Mouse (Mus musculus): ENCODE results near the gene Slc23a2. TPM values are rescaled to one million over a fixed set of nuclear protein-coding genes. Genes with fewer than 3 reads are reported as not detected.

The Slc23a2 gene
- polyA plus RNA-seq, 1 experiment from 2014 or later = 14.5 TPM

DNA sequence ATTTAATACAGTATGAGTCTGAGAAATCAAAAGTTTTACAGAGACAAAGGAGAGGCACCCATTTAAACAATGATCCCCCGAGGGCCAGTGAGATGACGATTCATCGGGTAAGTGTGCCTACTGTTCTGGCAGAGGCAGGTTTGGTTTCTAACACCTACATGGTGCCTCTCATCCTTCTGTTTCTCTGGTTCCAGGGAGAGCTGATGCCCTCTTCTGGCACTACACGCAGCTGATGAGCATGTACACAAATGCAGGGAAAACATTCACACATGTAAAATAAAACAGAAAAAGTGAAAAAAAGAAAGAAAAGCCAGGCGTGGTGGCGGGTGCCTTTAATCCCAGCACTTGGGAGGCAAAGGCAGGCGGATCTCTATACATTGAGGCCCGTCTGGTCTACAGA is 85.0 kb downstream of the Slc23a2 start:
- WGBS = 91% methylated on average over 8 of the region's 8 CpGs
- Histone ChIP-seq H3K27me3 (no peaks in the 10 kb centered on the region), H3K9ac (no peak overlapping the region), H3K4me3 (replicated peaks) (no peak overlapping the region), H3K9me3 (replicated peaks) (no peaks in the 10 kb centered on the region), H3K27ac (no peak overlapping the region), H3K4me1 (peaks cover 14% of the 10 kb centered on the region; the same call in 1 of the 2 replicates), H3K4me2 (no peak overlapping the region), H3K36me3 (peaks cover 62% of the 10 kb centered on the region)
- no peak for ATAC-seq (replicated peaks; ENCODE audit: low FRiP score)

DNA sequence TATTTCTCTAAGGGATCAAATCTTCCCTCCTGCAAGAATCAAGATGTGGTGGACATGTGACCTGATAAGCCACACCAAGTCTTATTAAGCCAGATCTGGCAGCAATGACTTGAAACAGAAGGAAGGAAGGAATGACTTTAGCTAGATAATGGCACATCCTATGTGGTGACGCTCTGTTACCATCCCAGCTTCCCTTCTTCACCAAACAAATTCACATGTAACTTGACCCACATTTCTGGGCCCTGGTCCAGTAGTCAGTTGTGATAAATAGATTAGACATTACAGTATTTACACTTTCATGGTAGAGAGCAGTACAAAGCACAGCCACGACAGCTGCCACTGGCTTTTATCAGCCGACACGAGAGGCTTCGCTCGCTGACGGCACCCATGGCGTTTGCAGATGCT is 89.6 kb downstream of the Slc23a2 start:
- 71% methylated on average over 8 of the region's 8 CpGs for WGBS
- ATAC-seq (replicated peaks; ENCODE audit: low FRiP score) = no peak
- H3K9me3 ChIP-seq (replicated peaks) = no peaks in the 10 kb centered on the region
- no peak overlapping the region for H3K4me3 ChIP-seq (replicated peaks)
- no peak overlapping the region for H3K27ac ChIP-seq
- no peak overlapping the region for H3K9ac ChIP-seq
- peaks cover 54% of the 10 kb centered on the region for H3K36me3 ChIP-seq
- no peak overlapping the region for H3K4me2 ChIP-seq
- no peaks in the 10 kb centered on the region for H3K27me3 ChIP-seq
- no peaks in the 10 kb centered on the region for H3K4me1 ChIP-seq

DNA sequence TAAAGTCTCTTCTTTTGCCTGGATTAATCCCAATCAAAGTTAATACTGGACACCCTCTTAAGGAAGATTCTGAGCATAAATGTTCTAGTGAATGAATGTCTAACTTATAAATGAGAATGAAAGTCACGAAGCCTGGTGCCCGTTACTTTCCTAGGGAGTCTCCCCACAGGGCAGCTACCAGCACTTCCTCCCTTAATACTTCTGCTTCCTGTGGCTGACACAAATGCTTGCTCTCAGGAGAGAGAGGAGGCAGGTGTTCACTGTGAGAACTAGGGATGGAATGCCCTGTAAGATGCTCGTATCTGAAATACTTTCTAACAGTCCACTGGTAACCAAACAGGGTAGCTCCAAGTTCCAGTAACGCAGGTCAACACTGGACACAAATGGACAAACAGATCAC is 91.1 kb downstream of the Slc23a2 start:
- WGBS = 83% methylated on average over 4 of the region's 4 CpGs
- ATAC-seq (replicated peaks; ENCODE audit: low FRiP score) = no peak

GRCm38 (mm10) chr2:132051798-132052197 is 93.1 kb downstream of the Slc23a2 start:
- Histone ChIP-seq H3K9me3 (replicated peaks) (no peaks in the 10 kb centered on the region), H3K9ac (no peak overlapping the region), H3K27me3 (no peaks in the 10 kb centered on the region), H3K4me3 (replicated peaks) (no peak overlapping the region), H3K36me3 (peaks cover 26% of the 10 kb centered on the region), H3K27ac (no peak overlapping the region), H3K4me1 (peaks cover 5% of the 10 kb centered on the region), H3K4me2 (no peak overlapping the region)
- 0 out of 2 replicates have a peak, but pooled peaks have one; percentile 36 for ATAC-seq (replicated peaks; ENCODE audit: low FRiP score)
- 59% methylated on average over 5 of the region's 5 CpGs for WGBS

More for the DNA sequence above, 91.1 kb downstream of the Slc23a2 start:
- no peak overlapping the region for H3K9ac ChIP-seq
- H3K27ac ChIP-seq = no peak overlapping the region
- no peaks in the 10 kb centered on the region for H3K27me3 ChIP-seq
- H3K4me2 ChIP-seq = no peak overlapping the region
- H3K4me1 ChIP-seq = peaks cover 5% of the 10 kb centered on the region
- no peak overlapping the region for H3K4me3 ChIP-seq (replicated peaks)
- no peaks in the 10 kb centered on the region for H3K9me3 ChIP-seq (replicated peaks)
- peaks cover 44% of the 10 kb centered on the region for H3K36me3 ChIP-seq

GRCm38 (mm10) chr2:132049921-132050320 is 95.0 kb downstream of the Slc23a2 start:
- WGBS = 14% methylated on average over 3 of the region's 3 CpGs
- Histone ChIP-seq H3K4me1 (peaks cover 5% of the 10 kb centered on the region), H3K9ac (no peak overlapping the region), H3K9me3 (replicated peaks) (no peaks in the 10 kb centered on the region), H3K4me3 (replicated peaks) (no peak overlapping the region), H3K27ac (no peak overlapping the region), H3K36me3 (0 out of 2 replicates have a peak, but pooled peaks cover 7% of the 10 kb centered on the region), H3K27me3 (no peaks in the 10 kb centered on the region), H3K4me2 (no peak overlapping the region)
- ATAC-seq (replicated peaks; ENCODE audit: low FRiP score) = no peak

DNA sequence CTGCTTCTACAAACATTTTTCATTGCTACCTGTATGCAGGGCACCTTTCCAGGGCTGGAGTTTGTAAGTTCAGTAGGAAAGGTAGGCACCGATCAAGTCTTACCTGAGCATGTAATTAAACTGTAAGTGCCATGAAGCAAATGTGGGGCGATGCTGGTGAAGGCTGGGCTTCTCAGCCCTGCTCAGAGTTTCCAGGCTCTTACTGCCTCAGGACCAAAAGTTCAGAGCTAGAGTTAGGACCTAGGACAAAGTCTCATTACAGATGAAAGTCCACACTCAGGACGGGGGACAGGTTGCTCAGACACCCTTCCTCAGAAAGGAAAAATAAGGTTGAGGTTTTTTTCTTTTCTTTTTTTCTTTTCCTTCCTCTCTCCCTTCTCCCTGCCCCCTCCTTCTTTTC is 95.4 kb downstream of the Slc23a2 start:
- H3K27ac ChIP-seq = no peak overlapping the region
- no peak for ATAC-seq (replicated peaks; ENCODE audit: low FRiP score)
- H3K27me3 ChIP-seq = no peaks in the 10 kb centered on the region
- H3K4me2 ChIP-seq = no peak overlapping the region
- H3K36me3 ChIP-seq = 0 out of 2 replicates have a peak, but pooled peaks cover 4% of the 10 kb centered on the region
- no peak overlapping the region for H3K4me3 ChIP-seq (replicated peaks)
- no peaks in the 10 kb centered on the region for H3K9me3 ChIP-seq (replicated peaks)
- 68% methylated on average over 3 of the region's 3 CpGs for WGBS
- peaks cover 5% of the 10 kb centered on the region for H3K4me1 ChIP-seq
- H3K9ac ChIP-seq = no peak overlapping the region

DNA sequence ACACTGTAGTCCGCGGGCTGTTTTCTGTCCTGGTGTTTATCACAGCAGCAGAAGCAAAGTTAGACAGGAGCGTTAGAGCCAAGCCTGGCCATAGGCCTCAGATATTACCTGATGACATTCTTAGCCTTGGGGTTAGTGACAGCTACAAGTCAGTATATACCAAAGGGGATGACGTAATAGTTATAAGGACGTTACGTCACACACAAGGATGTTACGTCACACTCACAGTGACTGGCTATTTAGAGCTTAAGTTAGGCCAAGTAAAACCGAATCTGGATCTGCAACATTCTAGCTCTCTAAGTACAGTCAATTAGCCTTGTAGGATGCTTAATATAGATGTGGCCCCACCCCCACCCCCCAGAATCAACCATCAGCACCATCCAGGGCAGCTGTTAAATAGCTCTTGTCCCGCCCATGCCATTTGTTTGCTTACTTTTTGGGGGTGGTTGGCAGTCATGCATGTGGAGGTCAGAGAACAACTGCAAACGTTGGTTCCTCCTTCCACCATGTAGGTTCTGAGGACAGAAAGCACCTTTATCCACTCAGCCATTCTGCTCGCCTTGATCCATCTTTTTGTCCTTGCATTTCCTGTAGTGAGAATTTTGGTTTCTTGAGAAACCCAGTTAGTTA is 96.7 kb downstream of the Slc23a2 start:
- WGBS = 83% methylated on average over 11 of the region's 11 CpGs
- no peak overlapping the region for H3K27ac ChIP-seq
- H3K4me1 ChIP-seq = peaks cover 10% of the 10 kb centered on the region
- no peak overlapping the region for H3K9ac ChIP-seq
- H3K9me3 ChIP-seq (replicated peaks) = no peaks in the 10 kb centered on the region
- no peak for ATAC-seq (replicated peaks; ENCODE audit: low FRiP score)
- no peak overlapping the region for H3K4me2 ChIP-seq
- no peaks in the 10 kb centered on the region for H3K36me3 ChIP-seq
- H3K27me3 ChIP-seq = no peaks in the 10 kb centered on the region
- H3K4me3 ChIP-seq (replicated peaks) = no peak overlapping the region

DNA sequence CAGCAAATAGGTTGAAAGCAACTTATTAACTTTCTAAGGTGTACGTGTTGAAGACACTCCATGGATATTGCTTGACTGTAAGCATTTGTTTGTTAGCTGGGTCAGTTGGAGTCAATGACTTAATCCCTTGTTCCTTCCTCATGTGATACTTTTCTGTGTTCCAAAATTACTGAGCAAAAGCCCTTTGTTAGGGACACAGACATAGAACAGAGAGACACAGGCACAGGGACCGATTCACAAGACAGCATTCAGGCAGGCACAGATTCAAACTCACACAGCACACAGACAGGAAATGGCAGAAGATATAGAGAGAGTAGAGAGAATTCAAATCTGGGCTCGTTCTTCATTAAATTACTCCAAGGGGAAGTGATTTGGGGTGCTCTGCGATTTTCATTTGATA is 97.5 kb downstream of the Slc23a2 start:
- no peaks in the 10 kb centered on the region for H3K9me3 ChIP-seq (replicated peaks)
- H3K4me2 ChIP-seq = no peak overlapping the region
- no peak overlapping the region for H3K9ac ChIP-seq
- H3K27me3 ChIP-seq = no peaks in the 10 kb centered on the region
- no peak for ATAC-seq (replicated peaks; ENCODE audit: low FRiP score)
- H3K27ac ChIP-seq = no peak overlapping the region
- WGBS = 86% methylated on average over 4 of the region's 4 CpGs
- peaks cover 14% of the 10 kb centered on the region for H3K4me1 ChIP-seq
- no peaks in the 10 kb centered on the region for H3K36me3 ChIP-seq
- H3K4me3 ChIP-seq (replicated peaks) = no peak overlapping the region

DNA sequence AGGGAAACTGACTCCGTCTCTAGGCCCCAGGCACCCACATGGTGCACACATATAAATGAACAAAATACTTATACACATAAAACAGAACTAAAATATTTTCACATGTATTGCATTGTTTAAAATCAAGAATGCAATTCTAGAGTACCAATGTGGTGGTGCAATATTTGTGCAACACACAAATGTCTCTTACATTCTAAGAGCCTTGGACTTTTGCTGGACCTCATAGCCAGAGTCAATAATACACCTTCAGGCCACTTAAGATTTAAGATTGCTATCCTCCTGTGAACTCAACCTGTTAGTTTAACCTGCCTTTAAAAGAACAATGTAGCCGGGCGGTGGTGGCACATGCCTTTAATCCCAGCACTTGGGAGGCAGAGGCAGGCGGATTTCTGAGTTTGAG is 98.2 kb downstream of the Slc23a2 start:
- Histone ChIP-seq H3K9me3 (replicated peaks) (no peaks in the 10 kb centered on the region), H3K27ac (no peak overlapping the region), H3K4me2 (no peak overlapping the region), H3K9ac (no peak overlapping the region), H3K27me3 (no peaks in the 10 kb centered on the region), H3K4me1 (peaks cover 14% of the 10 kb centered on the region), H3K36me3 (no peaks in the 10 kb centered on the region), H3K4me3 (replicated peaks) (no peak overlapping the region)
- 90% methylated on average over 4 of the region's 4 CpGs for WGBS
- ATAC-seq (replicated peaks; ENCODE audit: low FRiP score) = no peak

DNA sequence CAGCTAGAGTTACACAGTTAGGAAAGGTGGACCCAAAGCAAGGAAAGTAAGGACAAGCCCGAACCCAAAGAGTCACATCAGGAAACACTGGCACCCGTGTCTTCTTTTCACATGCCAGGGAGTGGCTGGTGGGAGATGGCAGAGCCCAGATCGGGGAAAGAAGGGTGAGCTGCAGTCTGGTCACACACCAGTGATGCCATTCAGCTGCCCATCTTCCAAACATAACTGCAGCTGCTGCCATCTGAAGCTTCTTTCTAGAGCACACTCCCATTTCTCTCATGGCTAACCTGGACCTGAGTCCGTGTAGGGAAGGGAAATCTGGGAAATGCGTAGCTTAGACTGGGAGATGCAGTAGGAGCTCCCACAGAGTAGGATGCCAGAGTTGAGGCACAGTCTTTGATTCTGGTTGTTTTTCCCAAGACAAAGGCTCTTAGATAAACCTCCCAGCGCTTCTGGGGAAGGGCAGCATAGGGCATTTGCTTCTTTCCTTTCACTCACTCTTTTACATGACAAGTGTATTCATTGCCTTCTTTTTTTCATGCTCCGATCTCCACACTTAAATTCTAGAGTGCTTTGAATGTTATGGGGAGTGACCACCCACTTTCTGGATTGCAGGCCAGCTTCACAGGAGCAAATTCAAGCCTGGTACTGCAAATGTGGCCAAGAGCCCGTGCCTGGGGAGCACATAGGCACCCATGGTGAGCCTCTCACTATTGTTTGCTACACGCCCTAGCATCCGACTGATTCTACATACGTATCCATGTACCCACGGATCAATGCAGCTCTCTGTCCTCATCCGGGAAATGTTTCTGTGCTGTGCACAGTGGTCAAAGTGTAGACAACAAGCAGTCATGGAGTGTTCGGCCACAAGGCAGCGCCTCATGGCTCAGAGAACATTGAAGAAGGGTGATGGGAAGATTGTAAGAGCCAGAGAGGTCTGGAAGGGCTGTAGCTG is 100.3 kb downstream of the Slc23a2 start:
- Histone ChIP-seq H3K36me3 (no peaks in the 10 kb centered on the region), H3K9me3 (replicated peaks) (no peaks in the 10 kb centered on the region), H3K4me1 (peaks cover 9% of the 10 kb centered on the region; the same call in 1 of the 2 replicates), H3K4me3 (replicated peaks) (no peak overlapping the region), H3K4me2 (no peak overlapping the region), H3K27ac (no peak overlapping the region), H3K27me3 (no peaks in the 10 kb centered on the region), H3K9ac (no peak overlapping the region)
- ATAC-seq (replicated peaks; ENCODE audit: low FRiP score) = no peak
- 80% methylated on average over 15 of the region's 15 CpGs for WGBS

DNA sequence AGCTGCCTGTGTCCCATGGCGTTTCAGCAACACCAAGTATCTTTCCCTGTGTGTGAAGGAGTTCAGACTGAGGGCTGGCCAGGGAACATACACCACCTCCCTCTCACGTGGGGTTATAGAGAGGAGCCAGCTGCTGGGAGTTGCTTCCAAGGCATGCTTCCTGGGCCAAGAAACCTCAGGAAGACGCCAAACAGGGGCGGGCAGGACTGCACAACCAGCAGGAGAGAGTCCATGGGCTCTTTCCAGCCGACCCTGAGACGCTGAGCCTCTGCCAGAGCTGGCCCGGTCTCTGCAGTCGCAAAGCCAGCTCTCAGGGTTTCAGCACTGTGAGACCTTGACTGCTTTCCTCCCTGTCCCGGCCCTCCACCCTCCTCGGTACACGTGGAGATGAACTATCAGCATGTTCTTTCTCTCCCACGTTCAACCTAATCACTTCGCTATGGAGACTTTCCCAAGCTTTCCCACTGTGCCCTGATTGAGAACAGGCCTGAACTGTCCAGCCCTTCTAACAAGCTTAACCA is 101.7 kb downstream of the Slc23a2 start:
- WGBS = 33% methylated on average over 13 of the region's 13 CpGs
- peak; percentile 75 for ATAC-seq (replicated peaks; ENCODE audit: low FRiP score)
- H3K9ac ChIP-seq = no peak overlapping the region
- 0 out of 2 replicates have a peak overlapping the region, but pooled peaks have one; percentile 39 for H3K27ac ChIP-seq
- H3K4me3 ChIP-seq (replicated peaks) = no peak overlapping the region
- H3K27me3 ChIP-seq = no peaks in the 10 kb centered on the region
- no peaks in the 10 kb centered on the region for H3K36me3 ChIP-seq
- H3K4me2 ChIP-seq = no peak overlapping the region; the same call in 1 of the 2 replicates
- H3K4me1 ChIP-seq = peaks cover 9% of the 10 kb centered on the region; the same call in 1 of the 2 replicates
- no peaks in the 10 kb centered on the region for H3K9me3 ChIP-seq (replicated peaks)

GRCm38 (mm10) chr2:132039894-132040293 is 105.0 kb downstream of the Slc23a2 start:
- Histone ChIP-seq H3K9ac (no peak overlapping the region), H3K4me3 (replicated peaks) (no peak overlapping the region), H3K4me1 (peaks cover 9% of the 10 kb centered on the region; the same call in 1 of the 2 replicates), H3K27me3 (no peaks in the 10 kb centered on the region), H3K4me2 (no peak overlapping the region), H3K36me3 (no peaks in the 10 kb centered on the region), H3K27ac (no peak overlapping the region), H3K9me3 (replicated peaks) (no peaks in the 10 kb centered on the region)
- 52% methylated on average over 7 of the region's 7 CpGs for WGBS
- no peak for ATAC-seq (replicated peaks; ENCODE audit: low FRiP score)
